Mouse (Mus musculus) spleen, adult 2 months (tissue): Measurements from ENCODE around the gene Iqgap2.
A peak's percentile ranks its signal among the peaks of the same experiment; 100 is the strongest.

Experiments
- CTCF ChIP-seq: fragments of 200-500 bp; IDR thresholded peaks from 2 replicates; pipeline ENCODE4 v1.5.1; 2011; ENCODE audit warnings: mild to moderate bottlenecking, inconsistent platforms; ENCODE audit not compliant: insufficient read depth, insufficient read length, insufficient replicate concordance; ENCODE audit errors: extremely low read depth
- POLR2A ChIP-seq: fragments of 200-500 bp; IDR thresholded peaks from 2 replicates; pipeline ENCODE4 v1.6.1; 2011; ENCODE audit warnings: low read depth, low read length, inconsistent platforms

DNA sequence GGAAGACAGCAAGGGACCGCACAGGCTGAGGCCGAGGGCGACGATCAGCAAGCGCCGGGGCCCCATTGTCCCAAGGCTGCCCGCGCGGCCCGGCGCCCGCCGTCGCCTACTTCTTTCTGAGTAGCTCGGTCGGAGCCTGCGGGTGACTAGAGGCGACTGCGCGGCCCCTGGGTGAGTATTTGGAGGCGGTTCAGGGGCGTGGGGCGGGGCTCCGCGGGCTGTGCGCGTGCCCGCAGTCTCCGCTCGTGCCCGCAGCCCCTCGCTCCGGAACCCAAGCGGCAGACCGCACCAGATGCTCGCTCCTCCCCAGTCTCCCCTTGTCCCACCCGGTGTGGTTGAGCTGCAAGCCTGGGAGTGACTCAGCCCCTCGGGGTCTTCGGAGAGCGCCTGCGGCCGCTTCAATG lies 273.4 kb downstream of the Iqgap2 start, which contains the start of gene F2r:
- TF ChIP-seq CTCF (no peak), POLR2A (peak; percentile 11; the same call in 1 of the 2 replicates)
